Mouse (Mus musculus) embryonic facial prominence, embryonic 11.5 days (tissue): ENCODE data around the gene Sorl1. TPM values are rescaled to one million over a fixed set of nuclear protein-coding genes. Genes with fewer than 3 reads are reported as not detected.

Experiments used
- ATAC-seq: fragments of 200-750 bp; cut with Nextera tagmentation; replicated peaks from 2 replicates; pipeline ENCODE4 v1.8.0; 2017; ENCODE audit warnings: low read depth; ENCODE audit not compliant: insufficient number of reproducible peaks, low FRiP score, low TSS enrichment
- DNase-seq: peaks from one replicate; pipeline ENCODE4 v3.0.0-alpha.2; 2015; ENCODE audit warnings: low spot score
- H3K27ac ChIP-seq: fragments of 300-500 bp; sonication (generic); replicated peaks from 2 replicates; pipeline ENCODE4 v1.5.1; 2014; ENCODE audit warnings: mild to moderate bottlenecking, low read depth, low read length, control low read depth
- H3K27me3 ChIP-seq: fragments of 300-500 bp; sonication (generic); 2 replicates; pipeline ENCODE4 v1.6.1; 2014; ENCODE audit warnings: mild to moderate bottlenecking, low read length, moderate library complexity, mixed read lengths; ENCODE audit not compliant: control insufficient read depth, insufficient read depth
- H3K36me3 ChIP-seq: fragments of 300-500 bp; sonication (generic); replicated peaks from 2 replicates; pipeline ENCODE4 v1.6.1; 2014; ENCODE audit warnings: low read depth, mild to moderate bottlenecking, low read length, moderate library complexity, mixed read lengths; ENCODE audit not compliant: control insufficient read depth, insufficient read depth
- H3K4me1 ChIP-seq: fragments of 300-500 bp; sonication (generic); 2 replicates; pipeline ENCODE4 v1.6.1; 2014; ENCODE audit warnings: low read length, mixed read lengths; ENCODE audit not compliant: control insufficient read depth, insufficient read depth
- H3K4me2 ChIP-seq: fragments of 300-500 bp; sonication (generic); 2 replicates; pipeline ENCODE4 v1.6.1; 2014; ENCODE audit warnings: low read depth, mild to moderate bottlenecking, control low read depth, low read length, moderate library complexity
- H3K4me3 ChIP-seq: fragments of 300-500 bp; sonication (generic); 2 replicates; pipeline ENCODE4 v1.5.1; 2014; ENCODE audit warnings: low read depth, low read length, control low read depth
- H3K9ac ChIP-seq: fragments of 300-500 bp; sonication (generic); replicated peaks from 2 replicates; pipeline ENCODE4 v1.6.1; 2014; ENCODE audit warnings: mild to moderate bottlenecking, control low read depth, low read length
- H3K9me3 ChIP-seq: fragments of 300-500 bp; sonication (generic); replicated peaks from 2 replicates; pipeline ENCODE4 v1.6.1; 2016; ENCODE audit warnings: mild to moderate bottlenecking, low read length, inconsistent platforms, mixed read lengths; ENCODE audit not compliant: control insufficient read depth
- WGBS: fragments of 180-500 bp; shearing (Covaris S2); extraction: QIAGEN DNeasy Blood & Tissue Kit; methylation state at CpG from one replicate; pipeline ENCODE4 v1.1.7; 2014; 5-methylcytosine and 5-hydroxymethylcytosine counted together
- polyA plus RNA-seq: library from polyadenylated mRNA; unstranded; fragments of >200 nt; fragmentation: Nextera tagmentation; extraction: Ambion mirVana; gene quantifications from 2 replicates; pipeline ENCODE4 v1.2.1, GENCODE M21; 2014

The Sorl1 gene
- polyA plus RNA-seq, 1 experiment from 2014 or later = 5.8 TPM

- Histone ChIP-seq H3K4me1 (peaks cover 22% of the 10 kb centered on the region), H3K9me3 (no peaks in the 10 kb centered on the region), H3K4me2 (no peak overlapping the region), H3K27ac (peak overlapping the region; percentile 72), H3K9ac (no peak overlapping the region; the same call in 1 of the 2 replicates), H3K27me3 (no peaks in the 10 kb centered on the region), H3K4me3 (no peak overlapping the region), H3K36me3 (no peaks in the 10 kb centered on the region)
- peak; percentile 52 for DNase-seq
- WGBS = 44% methylated on average over 8 of the region's 8 CpGs
- peak; percentile 22; the same call in 1 of the 2 replicates for ATAC-seq
These were observed 186.6 kb downstream of the Sorl1 start for GRCm38 (mm10) chr9:41937341-41937966.

- H3K9ac ChIP-seq = no peak overlapping the region
- no peak overlapping the region for H3K27ac ChIP-seq
- no peaks in the 10 kb centered on the region for H3K9me3 ChIP-seq
- peak; percentile 70 for DNase-seq
- no peaks in the 10 kb centered on the region for H3K27me3 ChIP-seq
- H3K4me3 ChIP-seq = no peak overlapping the region
- no peaks in the 10 kb centered on the region for H3K36me3 ChIP-seq
- no peak overlapping the region for H3K4me2 ChIP-seq
- 17% methylated on average over 1 of the region's 1 CpGs for WGBS
- ATAC-seq = no peak
- H3K4me1 ChIP-seq = peaks cover 22% of the 10 kb centered on the region
These were observed 187.5 kb downstream of the Sorl1 start for GRCm38 (mm10) chr9:41936598-41936997.

GRCm38 (mm10) chr9:41935979-41936378, 188.1 kb downstream of the Sorl1 start:
- ATAC-seq = peak; percentile 60
- 0% methylated on average over 10 of the region's 10 CpGs for WGBS
- H3K27me3 ChIP-seq = no peaks in the 10 kb centered on the region
- H3K4me3 ChIP-seq = peak overlapping the region; percentile 15; the same call in 1 of the 2 replicates
- no peaks in the 10 kb centered on the region for H3K36me3 ChIP-seq
- peaks cover 22% of the 10 kb centered on the region for H3K4me1 ChIP-seq
- H3K9me3 ChIP-seq = no peaks in the 10 kb centered on the region
- peak overlapping the region; percentile 97 for H3K27ac ChIP-seq
- no peak for DNase-seq
- H3K9ac ChIP-seq = peak overlapping the region; percentile 86
- peak overlapping the region; percentile 54 for H3K4me2 ChIP-seq

- Histone ChIP-seq H3K36me3 (no peaks in the 10 kb centered on the region), H3K4me1 (peaks cover 22% of the 10 kb centered on the region), H3K4me2 (peak overlapping the region; percentile 54), H3K27me3 (no peaks in the 10 kb centered on the region), H3K4me3 (peak overlapping the region; percentile 15), H3K9ac (peak overlapping the region; percentile 86), H3K27ac (peak overlapping the region; percentile 97), H3K9me3 (no peaks in the 10 kb centered on the region)
- DNase-seq = peak; percentile 91
- peak; percentile 87 for ATAC-seq
- under 1% methylated on average over 21 of the region's 21 CpGs for WGBS
These were observed 188.6 kb downstream of the Sorl1 start for GRCm38 (mm10) chr9:41935373-41935971.

GRCm38 (mm10) chr9:41934848-41935372, 189.2 kb downstream of the Sorl1 start:
- no peak for ATAC-seq
- DNase-seq = no peak
- H3K4me2 ChIP-seq = peak overlapping the region; percentile 54
- no peaks in the 10 kb centered on the region for H3K9me3 ChIP-seq
- peak overlapping the region; percentile 97 for H3K27ac ChIP-seq
- peaks cover 22% of the 10 kb centered on the region for H3K4me1 ChIP-seq
- 10% methylated on average over 10 of the region's 10 CpGs for WGBS
- peak overlapping the region; percentile 15 for H3K4me3 ChIP-seq
- no peaks in the 10 kb centered on the region for H3K36me3 ChIP-seq
- H3K9ac ChIP-seq = peak overlapping the region; percentile 86
- H3K27me3 ChIP-seq = no peaks in the 10 kb centered on the region

- Histone ChIP-seq H3K4me3 (no peak overlapping the region), H3K36me3 (no peaks in the 10 kb centered on the region), H3K4me1 (peaks cover 7% of the 10 kb centered on the region), H3K27ac (no peak overlapping the region), H3K9me3 (no peaks in the 10 kb centered on the region), H3K4me2 (no peak overlapping the region), H3K27me3 (no peaks in the 10 kb centered on the region), H3K9ac (no peak overlapping the region)
- ATAC-seq (no peak), DNase-seq (no peak)
- 18% methylated on average over 5 of the region's 5 CpGs for WGBS
These were observed 194.1 kb downstream of the Sorl1 start for GRCm38 (mm10) chr9:41929986-41930385.

- Histone ChIP-seq H3K27ac (peak overlapping the region; percentile 32; the same call in 1 of the 2 replicates), H3K27me3 (no peaks in the 10 kb centered on the region), H3K4me2 (no peak overlapping the region), H3K36me3 (no peaks in the 10 kb centered on the region), H3K9ac (no peak overlapping the region), H3K4me3 (no peak overlapping the region), H3K4me1 (no peaks in the 10 kb centered on the region), H3K9me3 (no peaks in the 10 kb centered on the region)
- no peak for DNase-seq
- 64% methylated on average over 4 of the region's 4 CpGs for WGBS
- ATAC-seq = no peak
These were observed 198.4 kb downstream of the Sorl1 start for GRCm38 (mm10) chr9:41925721-41926120.

- peak; percentile 76 for DNase-seq
- H3K9me3 ChIP-seq = no peaks in the 10 kb centered on the region
- no peak overlapping the region for H3K4me3 ChIP-seq
- H3K27me3 ChIP-seq = no peaks in the 10 kb centered on the region
- H3K4me2 ChIP-seq = no peak overlapping the region
- no peak for ATAC-seq
- WGBS = 26% methylated on average over 2 of the region's 2 CpGs
- peak overlapping the region; percentile 80; the same call in 1 of the 2 replicates for H3K27ac ChIP-seq
- H3K4me1 ChIP-seq = no peaks in the 10 kb centered on the region
- H3K36me3 ChIP-seq = no peaks in the 10 kb centered on the region
- H3K9ac ChIP-seq = no peak overlapping the region
These were observed 200.0 kb downstream of the Sorl1 start for GRCm38 (mm10) chr9:41924140-41924539.
